In the genomic region with DNA sequence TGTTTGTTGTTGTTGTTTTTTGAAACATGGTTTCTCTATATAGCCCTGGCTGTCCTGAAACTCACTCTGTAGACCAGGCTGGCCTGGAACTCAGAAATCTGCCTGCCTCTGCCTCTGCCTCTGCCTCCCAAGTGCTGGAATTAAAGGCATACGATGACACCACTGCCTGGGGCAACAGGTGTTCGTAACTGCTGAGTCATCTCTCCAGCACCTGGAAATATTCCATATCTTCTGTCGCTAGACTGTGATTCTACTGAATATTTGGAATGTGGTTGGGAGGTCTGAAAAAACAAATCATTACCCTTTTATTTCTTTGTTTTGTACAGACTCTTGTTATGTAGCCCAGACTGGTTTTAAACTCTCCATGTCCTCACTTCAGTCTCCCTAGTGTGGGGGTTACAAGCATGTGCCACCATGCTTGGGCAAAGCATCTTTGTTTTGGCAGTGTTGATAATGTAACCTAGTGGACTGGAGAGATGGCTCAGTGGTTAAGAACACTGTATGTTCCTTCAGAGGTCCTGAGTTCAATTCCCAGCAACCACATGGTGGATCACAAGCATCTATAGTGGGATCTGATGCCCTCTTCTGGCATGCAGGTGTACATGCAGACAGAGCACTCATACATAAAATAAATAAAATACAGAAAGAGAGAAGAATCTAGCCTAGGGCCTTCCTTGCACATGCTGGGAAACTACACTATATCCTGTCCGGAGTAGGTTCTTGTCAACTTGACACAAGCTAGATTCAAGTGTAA, we compare ENCODE assay signal across 1 mouse cellular context.
TF ChIP-seq lines count a peak whose summit lies in the region.

No protein-coding gene starts in this region.

TF ChIP-seq in MEL, 35 proteins besides CTCF, POLR2A, EP300 and RAD21:
- peak; percentile 23; the same call in 1 of the 2 replicates for TF ChIP-seq ZC3H11A (IDR thresholded peaks at IDR 0.05; ENCODE audit: low read depth, low read length)
- no peak for TF ChIP-seq ZNF384 (IDR thresholded peaks at IDR 0.05; ENCODE audit: low read depth, low read length)
- TF ChIP-seq NRF1 (IDR thresholded peaks at IDR 0.05; ENCODE audit: insufficient read depth, low read depth, low read length, poor library complexity, severe bottlenecking), result no peak
- TF ChIP-seq ZKSCAN1 (IDR thresholded peaks at IDR 0.05; ENCODE audit: low read depth, low read length), result no peak
- peak; percentile 42 for TF ChIP-seq MAX (IDR thresholded peaks at IDR 0.05; ENCODE audit: low read length)
- TF ChIP-seq SIN3A (IDR thresholded peaks at IDR 0.05; ENCODE audit: low read length), result peak; percentile 24; the same call in 1 of the 2 replicates
- TF ChIP-seq SMC3 (IDR thresholded peaks at IDR 0.05; ENCODE audit: low read depth, low read length), result peak; percentile 56
- no peak for TF ChIP-seq MAZ (IDR thresholded peaks at IDR 0.05; ENCODE audit: low read depth, low read length)
- TF ChIP-seq MYC (IDR thresholded peaks at IDR 0.05; ENCODE audit: low read depth, low read length), result peak; percentile 83
